Mouse (Mus musculus): ENCODE measurements around the gene Cdh13. TPM values are rescaled to one million over a fixed set of nuclear protein-coding genes. Genes with fewer than 3 reads are reported as not detected.
A peak's percentile ranks its signal among the peaks of the same experiment; 100 is the strongest.

The Cdh13 gene
- polyA plus RNA-seq, 1 experiment from 2014 or later: 5.6 TPM

GRCm38 (mm10) chr8:118713596-118713995 lies 430.1 kb downstream of the Cdh13 start:
- Histone ChIP-seq H3K27me3 (replicated peaks; ENCODE audit: control insufficient read depth, insufficient read depth, low read length) (no peaks in the 10 kb centered on the region), H3K9me3 (ENCODE audit: control insufficient read depth) (0 out of 2 replicates have a peak, but pooled peaks cover 2% of the 10 kb centered on the region), H3K27ac (ENCODE audit: low read depth, low read length) (no peak overlapping the region), H3K4me3 (ENCODE audit: low read depth, low read length) (no peak overlapping the region), H3K36me3 (ENCODE audit: control insufficient read depth, insufficient read depth) (no peaks in the 10 kb centered on the region), H3K4me2 (replicated peaks; ENCODE audit: low read depth) (no peak overlapping the region), H3K4me1 (replicated peaks; ENCODE audit: control insufficient read depth, insufficient read depth, low read length) (no peaks in the 10 kb centered on the region), H3K9ac (ENCODE audit: low read depth, low read length) (no peak overlapping the region)
- WGBS: 34% methylated on average over 3 of the region's 3 CpGs
- no peak for TF ChIP-seq CTCF (IDR thresholded peaks at IDR 0.05; ENCODE audit: low read depth)
- no peak for ATAC-seq

- H3K4me1 ChIP-seq (replicated peaks; ENCODE audit: control insufficient read depth, insufficient read depth, low read length): no peaks in the 10 kb centered on the region
- no peak overlapping the region for H3K9ac ChIP-seq (ENCODE audit: low read depth, low read length)
- no peak for TF ChIP-seq CTCF (IDR thresholded peaks at IDR 0.05; ENCODE audit: low read depth)
- H3K9me3 ChIP-seq (ENCODE audit: control insufficient read depth): no peaks in the 10 kb centered on the region
- no peak overlapping the region for H3K4me3 ChIP-seq (ENCODE audit: low read depth, low read length)
- H3K27me3 ChIP-seq (replicated peaks; ENCODE audit: control insufficient read depth, insufficient read depth, low read length): no peaks in the 10 kb centered on the region
- no peak for ATAC-seq
- WGBS: 74% methylated on average over 3 of the region's 3 CpGs
- no peaks in the 10 kb centered on the region for H3K36me3 ChIP-seq (ENCODE audit: control insufficient read depth, insufficient read depth)
- H3K4me2 ChIP-seq (replicated peaks; ENCODE audit: low read depth): no peak overlapping the region
- H3K27ac ChIP-seq (ENCODE audit: low read depth, low read length): no peak overlapping the region
Observed at GRCm38 (mm10) chr8:118722896-118723295, 439.4 kb downstream of the Cdh13 start.

GRCm38 (mm10) chr8:118725651-118726050 lies 442.1 kb downstream of the Cdh13 start:
- ATAC-seq: no peak
- no peak overlapping the region for H3K27ac ChIP-seq (ENCODE audit: low read depth, low read length)
- H3K4me3 ChIP-seq (ENCODE audit: low read depth, low read length): no peak overlapping the region
- 96% methylated on average over 5 of the region's 5 CpGs for WGBS
- no peaks in the 10 kb centered on the region for H3K36me3 ChIP-seq (ENCODE audit: control insufficient read depth, insufficient read depth)
- no peaks in the 10 kb centered on the region for H3K9me3 ChIP-seq (ENCODE audit: control insufficient read depth)
- no peak overlapping the region for H3K9ac ChIP-seq (ENCODE audit: low read depth, low read length)
- no peaks in the 10 kb centered on the region for H3K4me1 ChIP-seq (replicated peaks; ENCODE audit: control insufficient read depth, insufficient read depth, low read length)
- no peaks in the 10 kb centered on the region for H3K27me3 ChIP-seq (replicated peaks; ENCODE audit: control insufficient read depth, insufficient read depth, low read length)
- no peak overlapping the region for H3K4me2 ChIP-seq (replicated peaks; ENCODE audit: low read depth)
- no peak for TF ChIP-seq CTCF (IDR thresholded peaks at IDR 0.05; ENCODE audit: low read depth)

- Histone ChIP-seq H3K4me3 (ENCODE audit: low read depth, low read length) (no peak overlapping the region), H3K27me3 (replicated peaks; ENCODE audit: control insufficient read depth, insufficient read depth, low read length) (no peaks in the 10 kb centered on the region)
- WGBS: 89% methylated on average over 5 of the region's 5 CpGs
Observed at GRCm38 (mm10) chr8:118741781-118742180, 458.2 kb downstream of the Cdh13 start.

GRCm38 (mm10) chr8:118744991-118745390 lies 461.5 kb downstream of the Cdh13 start:
- Histone ChIP-seq H3K27me3 (replicated peaks; ENCODE audit: control insufficient read depth, insufficient read depth, low read length) (no peaks in the 10 kb centered on the region), H3K27ac (ENCODE audit: low read depth, low read length) (no peak overlapping the region), H3K9me3 (ENCODE audit: control insufficient read depth) (no peaks in the 10 kb centered on the region), H3K4me3 (ENCODE audit: low read depth, low read length) (no peak overlapping the region), H3K9ac (ENCODE audit: low read depth, low read length) (no peak overlapping the region), H3K4me2 (replicated peaks; ENCODE audit: low read depth) (no peak overlapping the region), H3K4me1 (replicated peaks; ENCODE audit: control insufficient read depth, insufficient read depth, low read length) (no peaks in the 10 kb centered on the region), H3K36me3 (ENCODE audit: control insufficient read depth, insufficient read depth) (no peaks in the 10 kb centered on the region)
- no peak for ATAC-seq
- TF ChIP-seq CTCF (IDR thresholded peaks at IDR 0.05; ENCODE audit: low read depth): 0 out of 2 replicates have a peak, but pooled peaks have one; percentile 4
- 87% methylated on average over 13 of the region's 13 CpGs for WGBS

More at GRCm38 (mm10) chr8:118741781-118742180, 458.2 kb downstream of the Cdh13 start:
- Histone ChIP-seq H3K4me1 (replicated peaks; ENCODE audit: control insufficient read depth, insufficient read depth, low read length) (no peaks in the 10 kb centered on the region), H3K36me3 (ENCODE audit: control insufficient read depth, insufficient read depth) (no peaks in the 10 kb centered on the region), H3K4me2 (replicated peaks; ENCODE audit: low read depth) (no peak overlapping the region), H3K27ac (ENCODE audit: low read depth, low read length) (no peak overlapping the region), H3K9me3 (ENCODE audit: control insufficient read depth) (no peaks in the 10 kb centered on the region), H3K9ac (ENCODE audit: low read depth, low read length) (no peak overlapping the region)
- ATAC-seq: no peak
- no peak for TF ChIP-seq CTCF (IDR thresholded peaks at IDR 0.05; ENCODE audit: low read depth)

GRCm38 (mm10) chr8:118748041-118748604 lies 464.6 kb downstream of the Cdh13 start:
- H3K27ac ChIP-seq (ENCODE audit: low read depth, low read length): no peak overlapping the region
- H3K36me3 ChIP-seq (ENCODE audit: control insufficient read depth, insufficient read depth): no peaks in the 10 kb centered on the region
- H3K4me2 ChIP-seq (replicated peaks; ENCODE audit: low read depth): no peak overlapping the region
- H3K9ac ChIP-seq (ENCODE audit: low read depth, low read length): no peak overlapping the region
- no peaks in the 10 kb centered on the region for H3K27me3 ChIP-seq (replicated peaks; ENCODE audit: control insufficient read depth, insufficient read depth, low read length)
- WGBS: 91% methylated on average over 21 of the region's 21 CpGs
- H3K9me3 ChIP-seq (ENCODE audit: control insufficient read depth): no peaks in the 10 kb centered on the region
- TF ChIP-seq CTCF (IDR thresholded peaks at IDR 0.05; ENCODE audit: low read depth): no peak
- H3K4me1 ChIP-seq (replicated peaks; ENCODE audit: control insufficient read depth, insufficient read depth, low read length): no peaks in the 10 kb centered on the region
- no peak for ATAC-seq
- no peak overlapping the region for H3K4me3 ChIP-seq (ENCODE audit: low read depth, low read length)
